Mouse (Mus musculus): ENCODE measurements around the gene Filip1. TPM values are rescaled to one million over a fixed set of nuclear protein-coding genes. Genes with fewer than 3 reads are reported as not detected.
A peak's percentile ranks its signal among the peaks of the same experiment; 100 is the strongest.
"Not testable (repeated sequence)": the region's sequence is repeated elsewhere in the genome, so short reads cannot be mapped to it uniquely, and the experiment has no call there.

The Filip1 gene
- polyA plus RNA-seq, 1 experiment from 2014 or later = 10.1 TPM

DNA sequence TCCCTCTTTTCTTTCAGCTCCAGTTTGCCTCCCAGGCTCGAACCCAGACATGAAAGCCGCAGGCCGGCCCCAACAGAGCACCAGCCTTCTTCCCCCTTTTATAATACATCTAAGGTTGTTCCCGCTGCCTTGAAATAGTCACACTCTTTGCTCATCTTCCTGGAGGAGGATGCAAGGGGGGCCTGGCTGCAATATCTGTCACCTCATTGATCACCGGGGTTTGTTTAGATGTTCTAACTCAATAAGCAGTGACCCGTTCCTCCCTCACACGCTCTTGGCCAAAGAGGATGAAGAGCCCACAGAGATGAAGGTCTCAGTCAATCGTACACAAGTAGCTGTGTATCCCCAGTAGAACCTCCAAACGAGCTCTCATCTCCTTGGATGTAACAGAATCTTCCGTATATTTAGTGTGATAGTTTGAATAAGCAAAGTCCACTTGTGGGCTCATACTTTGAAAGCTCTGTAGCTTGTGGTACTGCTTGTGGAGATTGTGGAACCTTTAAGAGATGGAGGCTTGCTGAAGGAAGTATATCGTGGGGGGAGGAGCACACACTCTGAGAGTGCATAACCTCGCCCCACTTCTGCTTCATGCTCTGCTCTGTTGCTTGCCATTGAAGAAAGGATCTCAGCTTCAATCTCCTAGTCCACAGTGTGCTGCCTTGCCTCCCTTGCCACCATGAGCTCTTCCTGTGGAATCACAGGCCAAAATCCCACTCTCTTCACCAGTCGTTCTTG lies 24.8 kb upstream of the Filip1 start:
- no peak overlapping the region for H3K9ac ChIP-seq (replicated peaks; ENCODE audit: low read depth)
- no peak for TF ChIP-seq CTCF (IDR thresholded peaks at IDR 0.05)
- ATAC-seq (peak; percentile 64), DNase-seq (ENCODE audit: low spot score) (peak; percentile 24)
- H3K4me1 ChIP-seq (ENCODE audit: insufficient read depth, low read depth, low read length) = no peaks in the 10 kb centered on the region
- no peak overlapping the region for H3K4me2 ChIP-seq (replicated peaks; ENCODE audit: low read depth, low read length)
- WGBS = 42% methylated on average over 13 of the region's 13 CpGs
- no peaks in the 10 kb centered on the region for H3K9me3 ChIP-seq (ENCODE audit: low read length)
- H3K27ac ChIP-seq (ENCODE audit: low read length) = no peak overlapping the region
- no peaks in the 10 kb centered on the region for H3K27me3 ChIP-seq (replicated peaks; ENCODE audit: insufficient read depth, low read length)
- H3K4me3 ChIP-seq (ENCODE audit: low read depth, low read length) = no peak overlapping the region
- H3K36me3 ChIP-seq (ENCODE audit: insufficient read depth, low read length) = no peaks in the 10 kb centered on the region

DNA sequence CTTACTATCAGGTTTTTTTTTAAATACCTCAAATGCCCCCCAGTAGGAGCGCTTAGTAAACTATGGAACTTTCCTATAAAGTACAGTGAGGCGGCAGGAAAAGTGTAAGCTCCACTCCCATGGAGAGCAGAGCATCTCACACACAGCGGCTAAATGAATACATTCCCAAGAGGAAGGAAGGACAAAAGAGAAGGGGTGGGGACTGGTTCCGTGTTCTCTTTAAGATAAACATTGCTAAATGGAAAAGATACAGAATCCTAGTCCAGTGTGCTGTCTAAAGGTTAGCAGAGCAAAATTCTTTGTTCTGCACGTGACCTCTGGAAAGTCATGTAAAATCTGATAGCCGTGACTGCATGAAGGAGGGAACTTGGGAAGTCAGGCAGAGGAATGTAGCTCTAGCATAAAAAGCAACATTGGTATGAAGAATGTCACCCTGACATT lies 13.9 kb upstream of the Filip1 start:
- WGBS = 45% methylated on average over 6 of the region's 6 CpGs
- DNase-seq (ENCODE audit: low spot score) (peak; percentile 63), ATAC-seq (peak; percentile 80)
- peak overlapping the region; percentile 34; the same call in 1 of the 2 replicates for H3K27ac ChIP-seq (ENCODE audit: low read length)
- H3K4me2 ChIP-seq (replicated peaks; ENCODE audit: low read depth, low read length) = no peak overlapping the region
- no peaks in the 10 kb centered on the region for H3K27me3 ChIP-seq (replicated peaks; ENCODE audit: insufficient read depth, low read length)
- H3K9me3 ChIP-seq (ENCODE audit: low read length) = no peaks in the 10 kb centered on the region
- H3K4me1 ChIP-seq (ENCODE audit: insufficient read depth, low read depth, low read length) = no peaks in the 10 kb centered on the region; the same call in 1 of the 2 replicates
- TF ChIP-seq CTCF (IDR thresholded peaks at IDR 0.05) = no peak
- peak; percentile 78 for TF ChIP-seq EP300 (IDR thresholded peaks at IDR 0.05)
- no peak overlapping the region for H3K9ac ChIP-seq (replicated peaks; ENCODE audit: low read depth)
- H3K4me3 ChIP-seq (ENCODE audit: low read depth, low read length) = no peak overlapping the region
- H3K36me3 ChIP-seq (ENCODE audit: insufficient read depth, low read length) = no peaks in the 10 kb centered on the region

DNA sequence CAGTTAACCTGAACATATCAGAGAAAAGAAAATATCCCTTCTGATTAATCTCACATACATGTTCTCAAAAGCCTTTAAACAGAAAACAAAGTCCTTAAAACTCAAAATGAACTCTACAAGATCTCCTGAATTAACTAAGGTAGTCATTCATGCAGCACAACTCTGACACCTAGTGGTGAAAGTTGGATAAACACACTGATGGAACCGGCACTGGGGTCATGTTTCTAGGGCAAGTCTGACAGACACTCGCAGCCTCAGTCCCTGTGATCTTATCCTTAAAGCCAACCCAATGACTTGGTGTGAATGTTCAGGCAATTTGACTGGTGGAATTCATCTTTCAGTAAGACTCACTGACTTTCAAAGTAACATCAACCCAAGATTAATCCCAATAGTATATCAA lies 13.4 kb upstream of the Filip1 start:
- WGBS = 5% methylated on average over 2 of the region's 2 CpGs
- Histone ChIP-seq H3K36me3 (ENCODE audit: insufficient read depth, low read length) (no peaks in the 10 kb centered on the region), H3K4me3 (ENCODE audit: low read depth, low read length) (no peak overlapping the region), H3K4me1 (ENCODE audit: insufficient read depth, low read depth, low read length) (no peaks in the 10 kb centered on the region; the same call in 1 of the 2 replicates), H3K9me3 (ENCODE audit: low read length) (no peaks in the 10 kb centered on the region), H3K27me3 (replicated peaks; ENCODE audit: insufficient read depth, low read length) (no peaks in the 10 kb centered on the region), H3K27ac (ENCODE audit: low read length) (peak overlapping the region; percentile 33; the same call in 1 of the 2 replicates), H3K9ac (replicated peaks; ENCODE audit: low read depth) (no peak overlapping the region), H3K4me2 (replicated peaks; ENCODE audit: low read depth, low read length) (no peak overlapping the region)
- ATAC-seq (peak; percentile 74), DNase-seq (ENCODE audit: low spot score) (peak; percentile 77)
- no peak for TF ChIP-seq EP300 (IDR thresholded peaks at IDR 0.05)
- peak; percentile 90 for TF ChIP-seq CTCF (IDR thresholded peaks at IDR 0.05)

DNA sequence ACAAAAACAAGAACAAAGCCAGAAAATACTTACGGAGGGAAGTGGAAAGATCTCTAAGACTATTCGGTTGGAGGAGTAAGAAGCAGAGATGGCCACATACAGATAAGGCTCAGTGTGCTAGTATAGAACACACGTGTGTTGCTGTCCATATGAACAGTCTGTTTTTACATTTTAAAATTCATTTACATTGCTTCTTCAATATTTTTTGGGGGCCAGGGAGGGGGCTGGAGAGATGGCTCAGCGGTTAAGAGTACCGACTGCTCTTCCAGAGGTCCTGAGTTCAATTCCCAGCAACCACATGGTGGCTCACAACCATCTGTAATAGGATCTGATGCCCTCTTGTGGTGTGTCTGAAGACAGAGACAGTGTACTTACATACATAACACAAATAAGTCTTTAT lies 12.7 kb upstream of the Filip1 start:
- not testable (repeated sequence) for H3K27me3 ChIP-seq (replicated peaks; ENCODE audit: insufficient read depth, low read length); H3K4me2 ChIP-seq (replicated peaks; ENCODE audit: low read depth, low read length); H3K9ac ChIP-seq (replicated peaks; ENCODE audit: low read depth); H3K9me3 ChIP-seq (ENCODE audit: low read length); H3K36me3 ChIP-seq (ENCODE audit: insufficient read depth, low read length); ATAC-seq; H3K27ac ChIP-seq (ENCODE audit: low read length); H3K4me1 ChIP-seq (ENCODE audit: insufficient read depth, low read depth, low read length); DNase-seq (ENCODE audit: low spot score); H3K4me3 ChIP-seq (ENCODE audit: low read depth, low read length)
- WGBS = 79% methylated on average over 5 of the region's 5 CpGs

DNA sequence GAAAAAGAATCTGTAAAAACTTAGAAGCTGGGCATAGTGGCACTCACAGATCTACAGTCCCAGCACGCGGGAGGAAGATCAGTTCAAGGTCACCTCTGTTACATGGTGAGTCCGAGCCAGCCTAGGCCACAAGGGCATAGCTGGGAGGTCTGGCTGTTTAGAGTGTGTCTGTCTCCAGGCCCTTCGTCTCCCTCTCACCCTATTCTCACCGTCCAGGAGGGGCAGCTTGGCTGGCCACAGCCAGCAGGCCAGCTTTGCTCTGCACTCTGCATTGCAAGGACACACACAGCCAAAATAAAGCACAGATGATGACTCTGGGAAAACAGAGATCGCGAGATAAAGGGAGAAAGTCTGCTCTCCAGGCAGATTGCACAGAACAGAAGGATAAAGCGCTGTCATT lies 10.2 kb upstream of the Filip1 start:
- Histone ChIP-seq H3K27me3 (replicated peaks; ENCODE audit: insufficient read depth, low read length) (no peaks in the 10 kb centered on the region), H3K4me1 (ENCODE audit: insufficient read depth, low read depth, low read length) (no peaks in the 10 kb centered on the region; the same call in 1 of the 2 replicates), H3K4me2 (replicated peaks; ENCODE audit: low read depth, low read length) (no peak overlapping the region), H3K27ac (ENCODE audit: low read length) (0 out of 2 replicates have a peak overlapping the region, but pooled peaks have one; percentile 14), H3K4me3 (ENCODE audit: low read depth, low read length) (no peak overlapping the region), H3K9me3 (ENCODE audit: low read length) (no peaks in the 10 kb centered on the region), H3K36me3 (ENCODE audit: insufficient read depth, low read length) (no peaks in the 10 kb centered on the region), H3K9ac (replicated peaks; ENCODE audit: low read depth) (no peak overlapping the region)
- ATAC-seq (peak; percentile 64), DNase-seq (ENCODE audit: low spot score) (peak; percentile 15)
- WGBS = 46% methylated on average over 8 of the region's 8 CpGs
- TF ChIP-seq EP300 (IDR thresholded peaks at IDR 0.05) (no peak), CTCF (IDR thresholded peaks at IDR 0.05) (no peak)

DNA sequence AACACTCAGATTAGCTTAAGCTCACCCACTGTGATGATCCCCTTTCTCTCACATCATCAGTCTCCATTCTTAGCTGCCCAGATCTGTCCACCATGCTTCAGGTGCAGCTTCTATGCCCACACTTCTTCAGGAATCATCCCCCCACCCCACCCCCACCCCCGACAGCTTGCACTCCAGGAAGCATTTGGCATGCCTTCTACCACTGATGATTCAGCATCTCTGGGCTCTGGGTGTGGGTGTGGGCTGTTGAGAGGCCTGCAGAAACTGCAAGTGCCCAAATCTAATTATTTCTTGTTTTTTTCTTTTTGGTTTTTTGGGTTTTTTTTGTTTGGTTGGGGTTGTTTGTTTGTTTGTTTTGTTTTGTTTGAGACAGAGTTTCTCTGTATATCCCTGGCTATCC lies 9.0 kb upstream of the Filip1 start:
- Histone ChIP-seq H3K4me1 (ENCODE audit: insufficient read depth, low read depth, low read length) (no peaks in the 10 kb centered on the region; the same call in 1 of the 2 replicates), H3K4me2 (replicated peaks; ENCODE audit: low read depth, low read length) (no peak overlapping the region), H3K27ac (ENCODE audit: low read length) (no peak overlapping the region), H3K27me3 (replicated peaks; ENCODE audit: insufficient read depth, low read length) (no peaks in the 10 kb centered on the region), H3K9ac (replicated peaks; ENCODE audit: low read depth) (no peak overlapping the region), H3K9me3 (ENCODE audit: low read length) (no peaks in the 10 kb centered on the region), H3K36me3 (ENCODE audit: insufficient read depth, low read length) (no peaks in the 10 kb centered on the region), H3K4me3 (ENCODE audit: low read depth, low read length) (no peak overlapping the region)
- TF ChIP-seq CTCF (IDR thresholded peaks at IDR 0.05) = no peak
- no peak for TF ChIP-seq EP300 (IDR thresholded peaks at IDR 0.05)
- no peak for DNase-seq (ENCODE audit: low spot score)
- 13% methylated on average over 1 of the region's 1 CpGs for WGBS
- no peak for ATAC-seq
